Mouse (Mus musculus): ENCODE data around the gene Krtap4-8. TPM values are rescaled to one million over a fixed set of nuclear protein-coding genes. Genes with fewer than 3 reads are reported as not detected.
"Not testable (repeated sequence)": the region's sequence is repeated elsewhere in the genome, so short reads cannot be mapped to it uniquely, and the experiment has no call there.

The Krtap4-8 gene
- total RNA-seq, 1 experiment, result not detected

- DNase-seq (ENCODE audit: low read depth, low spot score), result no peak
- Histone ChIP-seq H3K27ac (ENCODE audit: insufficient read depth, low read depth, low read length, poor library complexity, severe bottlenecking) (no peak within 1 kb of the TSS), H3K9ac (ENCODE audit: insufficient read depth, low read depth, low read length, poor library complexity, severe bottlenecking) (no peak within 1 kb of the TSS), H3K36me3 (ENCODE audit: control insufficient read depth, insufficient read depth, low read length, poor library complexity, severe bottlenecking) (no peaks in the 10 kb centered on the region), H3K4me3 (ENCODE audit: insufficient read depth in 1 of 2, low read depth in 1 of 2, low read length in 2 of 2, poor library complexity in 1 of 2, severe bottlenecking in 1 of 2) (no peak within 1 kb of the TSS), H3K9me3 (ENCODE audit: control insufficient read depth, insufficient read depth, low read depth, low read length) (no peaks in the 10 kb centered on the region), H3K4me1 (ENCODE audit: control insufficient read depth in 2 of 2, insufficient read depth in 2 of 2, low read length in 2 of 2, poor library complexity in 1 of 2) (no peaks in the 10 kb centered on the region)
- in situ Hi-C loops (cut with MboI; ENCODE audit: low sequenced_read_pairs in 2 of 2, unreplicated experiment in 2 of 2), result no loop called here
- TF ChIP-seq CHD2 (IDR thresholded peaks at IDR 0.05; ENCODE audit: low read depth, low read length) (no peak), ZC3H11A (IDR thresholded peaks at IDR 0.05; ENCODE audit: borderline replicate concordance, low read depth, low read length) (no peak), HCFC1 (IDR thresholded peaks at IDR 0.05; ENCODE audit: borderline replicate concordance, insufficient read depth, low read length) (no peak), MAFK (IDR thresholded peaks at IDR 0.05; ENCODE audit: insufficient read depth, low read depth, low read length) (no peak), ZNF384 (IDR thresholded peaks at IDR 0.05; ENCODE audit: low read depth, low read length) (no peak)
Observed at GRCm38 (mm10) chr11:99793367-99793766, 12.9 kb upstream of the Krtap4-8 start, which contains the start of gene Gm11596. TSS of gene Gm11596 (minus strand) at chr11:99793467.

DNA sequence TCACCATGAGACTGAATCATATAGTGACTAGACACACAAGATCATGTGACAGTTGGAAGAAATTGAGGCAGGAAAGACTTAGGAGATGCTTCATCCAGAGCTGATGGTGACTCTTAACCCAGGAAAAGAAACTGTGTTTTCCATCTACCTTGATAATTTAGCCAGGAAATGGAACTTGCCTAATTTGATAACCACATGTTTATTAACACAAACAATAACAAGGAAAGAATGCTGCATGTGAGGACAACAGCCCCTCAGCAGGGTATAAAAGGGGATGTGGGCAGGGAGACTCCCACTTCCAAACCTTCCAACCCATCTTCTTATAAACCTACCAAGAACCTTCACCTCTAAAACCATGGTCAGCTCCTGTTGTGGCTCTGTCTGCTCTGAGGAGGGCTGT, 4.4 kb upstream of the Krtap4-8 start, which contains the start of gene Krtap4-9:
Krtap4-9 (plus strand) TSS at position 301 of the 400 bp plus-strand sequence.
- H3K4me3 ChIP-seq (ENCODE audit: insufficient read depth in 1 of 2, low read depth in 1 of 2, low read length in 2 of 2, poor library complexity in 1 of 2, severe bottlenecking in 1 of 2); H3K9me3 ChIP-seq (ENCODE audit: control insufficient read depth, insufficient read depth, low read depth, low read length); H3K36me3 ChIP-seq (ENCODE audit: control insufficient read depth, insufficient read depth, low read length, poor library complexity, severe bottlenecking); in situ Hi-C loops (cut with MboI; ENCODE audit: low sequenced_read_pairs in 2 of 2, unreplicated experiment in 2 of 2); H3K9ac ChIP-seq (ENCODE audit: insufficient read depth, low read depth, low read length, poor library complexity, severe bottlenecking); DNase-seq (ENCODE audit: low read depth, low spot score); H3K27ac ChIP-seq (ENCODE audit: insufficient read depth, low read depth, low read length, poor library complexity, severe bottlenecking); H3K4me1 ChIP-seq (ENCODE audit: control insufficient read depth in 2 of 2, insufficient read depth in 2 of 2, low read length in 2 of 2, poor library complexity in 1 of 2): not testable (repeated sequence)

GRCm38 (mm10) chr11:99778401-99778800, 2.1 kb downstream of the Krtap4-8 start:
- no peak for TF ChIP-seq ZNF384 (IDR thresholded peaks at IDR 0.05; ENCODE audit: low read depth, low read length)
- no peak for TF ChIP-seq MAFK (IDR thresholded peaks at IDR 0.05; ENCODE audit: insufficient read depth, low read depth, low read length)
- TF ChIP-seq ZC3H11A (IDR thresholded peaks at IDR 0.05; ENCODE audit: borderline replicate concordance, low read depth, low read length), result no peak
- TF ChIP-seq HCFC1 (IDR thresholded peaks at IDR 0.05; ENCODE audit: borderline replicate concordance, insufficient read depth, low read length), result no peak
- TF ChIP-seq CHD2 (IDR thresholded peaks at IDR 0.05; ENCODE audit: low read depth, low read length), result no peak
- Histone ChIP-seq H3K4me3 (ENCODE audit: insufficient read depth in 1 of 2, low read depth in 1 of 2, low read length in 2 of 2, poor library complexity in 1 of 2, severe bottlenecking in 1 of 2) (no peak overlapping the region), H3K4me1 (ENCODE audit: control insufficient read depth in 2 of 2, insufficient read depth in 2 of 2, low read length in 2 of 2, poor library complexity in 1 of 2) (no peaks in the 10 kb centered on the region), H3K27ac (ENCODE audit: insufficient read depth, low read depth, low read length, poor library complexity, severe bottlenecking) (no peak overlapping the region), H3K36me3 (ENCODE audit: control insufficient read depth, insufficient read depth, low read length, poor library complexity, severe bottlenecking) (no peaks in the 10 kb centered on the region), H3K9me3 (ENCODE audit: control insufficient read depth, insufficient read depth, low read depth, low read length) (no peaks in the 10 kb centered on the region), H3K9ac (ENCODE audit: insufficient read depth, low read depth, low read length, poor library complexity, severe bottlenecking) (no peak overlapping the region)
- in situ Hi-C loops (cut with MboI; ENCODE audit: low sequenced_read_pairs in 2 of 2, unreplicated experiment in 2 of 2), result no loop called here
- no peak for DNase-seq (ENCODE audit: low read depth, low spot score)

DNA sequence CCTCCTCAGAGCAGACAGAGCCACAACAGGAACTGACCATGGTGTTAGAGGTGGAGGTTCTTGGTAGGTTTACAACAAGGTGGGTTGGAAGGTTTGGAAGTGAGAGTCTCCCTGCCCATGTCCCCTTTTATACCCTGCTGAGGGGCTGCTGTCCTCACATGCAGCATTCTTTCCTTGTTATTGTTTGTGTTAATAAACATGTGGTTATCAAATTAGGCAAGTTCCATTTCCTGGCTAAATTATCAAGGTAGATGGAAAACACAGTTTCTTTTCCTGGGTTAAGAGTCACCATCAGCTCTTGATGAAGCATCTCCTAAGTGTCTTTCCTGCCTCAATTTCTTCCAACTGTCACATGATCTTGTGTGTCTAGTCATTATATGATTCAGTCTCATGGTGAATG, 7.7 kb downstream of the Krtap4-8 start, which contains the start of gene Gm11595:
Gm11595 (minus strand) TSS at position 101 of the 400 bp plus-strand sequence.
- not testable (repeated sequence) for H3K9ac ChIP-seq (ENCODE audit: insufficient read depth, low read depth, low read length, poor library complexity, severe bottlenecking); H3K27ac ChIP-seq (ENCODE audit: insufficient read depth, low read depth, low read length, poor library complexity, severe bottlenecking)

GRCm38 (mm10) chr11:99768410-99768809, 12.1 kb downstream of the Krtap4-8 start:
- no peaks in the 10 kb centered on the region for H3K9me3 ChIP-seq (ENCODE audit: control insufficient read depth, insufficient read depth, low read depth, low read length)
- H3K36me3 ChIP-seq (ENCODE audit: control insufficient read depth, insufficient read depth, low read length, poor library complexity, severe bottlenecking), result no peaks in the 10 kb centered on the region
- no peak overlapping the region for H3K4me3 ChIP-seq (ENCODE audit: insufficient read depth in 1 of 2, low read depth in 1 of 2, low read length in 2 of 2, poor library complexity in 1 of 2, severe bottlenecking in 1 of 2)
- in situ Hi-C loops (cut with MboI; ENCODE audit: low sequenced_read_pairs in 2 of 2, unreplicated experiment in 2 of 2), result no loop called here
- TF ChIP-seq ZNF384 (IDR thresholded peaks at IDR 0.05; ENCODE audit: low read depth, low read length) (no peak), MAFK (IDR thresholded peaks at IDR 0.05; ENCODE audit: insufficient read depth, low read depth, low read length) (no peak), CHD2 (IDR thresholded peaks at IDR 0.05; ENCODE audit: low read depth, low read length) (no peak), HCFC1 (IDR thresholded peaks at IDR 0.05; ENCODE audit: borderline replicate concordance, insufficient read depth, low read length) (no peak), ZC3H11A (IDR thresholded peaks at IDR 0.05; ENCODE audit: borderline replicate concordance, low read depth, low read length) (no peak)
- no peaks in the 10 kb centered on the region for H3K4me1 ChIP-seq (ENCODE audit: control insufficient read depth in 2 of 2, insufficient read depth in 2 of 2, low read length in 2 of 2, poor library complexity in 1 of 2)
- no peak for DNase-seq (ENCODE audit: low read depth, low spot score)
- no peak overlapping the region for H3K27ac ChIP-seq (ENCODE audit: insufficient read depth, low read depth, low read length, poor library complexity, severe bottlenecking)
- no peak overlapping the region for H3K9ac ChIP-seq (ENCODE audit: insufficient read depth, low read depth, low read length, poor library complexity, severe bottlenecking)

More for the DNA sequence above, 7.7 kb downstream of the Krtap4-8 start, which contains the start of gene Gm11595:
- H3K9me3 ChIP-seq (ENCODE audit: control insufficient read depth, insufficient read depth, low read depth, low read length); H3K36me3 ChIP-seq (ENCODE audit: control insufficient read depth, insufficient read depth, low read length, poor library complexity, severe bottlenecking); H3K4me1 ChIP-seq (ENCODE audit: control insufficient read depth in 2 of 2, insufficient read depth in 2 of 2, low read length in 2 of 2, poor library complexity in 1 of 2); H3K4me3 ChIP-seq (ENCODE audit: insufficient read depth in 1 of 2, low read depth in 1 of 2, low read length in 2 of 2, poor library complexity in 1 of 2, severe bottlenecking in 1 of 2); in situ Hi-C loops (cut with MboI; ENCODE audit: low sequenced_read_pairs in 2 of 2, unreplicated experiment in 2 of 2); DNase-seq (ENCODE audit: low read depth, low spot score): not testable (repeated sequence)

Data from ES-E14 (cell line).